Mouse (Mus musculus) ovary, adult 18-20 months (tissue): ENCODE results near the gene Gm10985.
A peak's percentile ranks its signal among the peaks of the same experiment; 100 is the strongest.

Source experiments
- DNase-seq: peaks from one replicate; pipeline ENCODE4 v3.0.0; 2022; ENCODE audit warnings: low spot score, mixed read lengths

Gm10985 gene

GRCm38 (mm10) chr3:53844786-53845185 lies at the start of gene Gm10985:
Gm10985 (plus strand) TSS chr3:53845086.
- DNase-seq: no peak

GRCm38 (mm10) chr3:53796933-53797332 lies 48.0 kb upstream of the Gm10985 start:
- no peak for DNase-seq

- no peak for DNase-seq
These were observed 45.2 kb upstream of the Gm10985 start for GRCm38 (mm10) chr3:53799671-53800070.

- no peak for DNase-seq
These were observed 31.4 kb upstream of the Gm10985 start for GRCm38 (mm10) chr3:53813421-53813977.

GRCm38 (mm10) chr3:53834238-53834637 lies 10.6 kb upstream of the Gm10985 start:
- no peak for DNase-seq

- DNase-seq: no peak
These were observed 1.5 kb downstream of the Gm10985 start for GRCm38 (mm10) chr3:53846206-53846928.

GRCm38 (mm10) chr3:53847726-53848125 lies 2.8 kb downstream of the Gm10985 start:
- no peak for DNase-seq

- no peak for DNase-seq
These were observed 3.4 kb downstream of the Gm10985 start for GRCm38 (mm10) chr3:53848262-53848661.

GRCm38 (mm10) chr3:53854261-53854660 lies 9.4 kb downstream of the Gm10985 start:
- DNase-seq: no peak

GRCm38 (mm10) chr3:53854831-53855230 lies 9.9 kb downstream of the Gm10985 start:
- no peak for DNase-seq

- DNase-seq: peak; percentile 91
These were observed 18.7 kb downstream of the Gm10985 start, which contains the start of gene Ufm1 for GRCm38 (mm10) chr3:53863383-53864220. Ufm1 (minus strand) TSS chr3:53863830.

- no peak for DNase-seq
These were observed 23.3 kb downstream of the Gm10985 start for GRCm38 (mm10) chr3:53868212-53868611.

GRCm38 (mm10) chr3:53869263-53869662 lies 24.4 kb downstream of the Gm10985 start:
- no peak for DNase-seq

- no peak for DNase-seq
These were observed 25.6 kb downstream of the Gm10985 start for GRCm38 (mm10) chr3:53870482-53870881.

GRCm38 (mm10) chr3:53871596-53871995 lies 26.7 kb downstream of the Gm10985 start:
- no peak for DNase-seq

- no peak for DNase-seq
These were observed 46.0 kb downstream of the Gm10985 start for GRCm38 (mm10) chr3:53890619-53891540.
